Mouse (Mus musculus) kidney, adult 8-10 months (tissue): ENCODE data around the gene Cep164.
"Not testable (repeated sequence)": the region's sequence is repeated elsewhere in the genome, so short reads cannot be mapped to it uniquely, and the experiment has no call there.

Experiments
- DNase-seq, 2 experiments: peaks; one replicate each; pipeline ENCODE4 v3.0.0; 2022

Cep164 gene

DNA sequence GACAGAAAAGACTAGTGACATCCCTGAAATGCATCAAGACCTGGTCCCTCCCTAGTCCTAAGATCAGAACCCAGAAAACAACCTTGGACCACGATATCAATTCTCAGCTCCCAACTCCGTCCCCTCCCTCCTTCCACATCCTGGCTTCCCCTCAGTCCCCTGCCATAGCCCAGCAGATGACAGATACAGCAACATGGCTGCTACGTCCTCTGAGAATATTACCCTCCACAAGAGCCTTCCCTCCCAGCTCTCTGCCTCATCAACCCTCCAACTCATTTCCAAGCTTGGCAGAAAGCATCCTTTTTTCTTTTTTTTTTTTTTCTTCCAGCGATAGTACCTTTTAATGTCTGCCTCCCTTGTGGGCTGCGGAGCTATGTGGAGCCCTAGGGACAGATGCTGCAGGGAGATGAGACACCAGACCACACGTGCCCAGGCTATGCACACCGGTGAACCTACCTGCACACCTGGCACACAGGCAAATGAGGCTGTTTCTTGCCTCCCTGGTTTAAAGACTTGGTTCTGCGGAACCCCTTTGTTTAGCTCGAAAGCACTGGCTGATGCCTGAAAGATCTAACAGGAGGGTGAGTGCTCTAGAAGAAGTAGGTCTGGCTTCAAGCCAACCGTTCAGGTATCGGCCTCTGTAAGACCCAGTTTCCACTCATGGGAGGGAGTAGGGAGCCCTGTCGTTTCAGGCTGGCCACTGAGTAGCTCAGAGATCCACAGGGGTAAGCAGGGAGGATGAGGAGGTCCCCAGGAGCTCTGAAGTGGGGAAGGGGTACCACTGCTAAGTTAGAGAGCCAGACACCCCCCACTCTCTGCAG lies 45.0 kb downstream of the Cep164 start:
- DNase-seq = no peak

DNA sequence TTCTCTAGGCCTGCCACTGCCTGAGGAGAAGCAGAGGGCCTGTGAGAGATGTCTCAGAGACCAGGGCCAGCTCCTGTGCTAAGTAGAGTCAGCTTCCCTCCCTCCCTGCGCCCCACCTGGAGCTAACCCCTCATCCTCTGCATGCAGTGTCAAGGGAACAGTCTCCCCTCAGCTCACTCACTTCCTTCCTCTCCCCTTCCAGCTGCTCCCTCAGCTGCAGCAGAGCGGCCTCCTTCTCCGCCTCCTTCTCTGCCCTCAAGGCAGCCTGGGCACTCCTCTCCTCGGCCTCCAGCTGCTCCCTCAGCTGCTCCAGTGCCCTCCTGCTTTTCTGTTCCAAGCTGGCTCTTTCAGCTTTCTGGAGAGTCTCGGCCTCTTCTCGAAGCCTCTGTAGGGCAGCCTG lies 49.3 kb downstream of the Cep164 start:
- DNase-seq = no peak

DNA sequence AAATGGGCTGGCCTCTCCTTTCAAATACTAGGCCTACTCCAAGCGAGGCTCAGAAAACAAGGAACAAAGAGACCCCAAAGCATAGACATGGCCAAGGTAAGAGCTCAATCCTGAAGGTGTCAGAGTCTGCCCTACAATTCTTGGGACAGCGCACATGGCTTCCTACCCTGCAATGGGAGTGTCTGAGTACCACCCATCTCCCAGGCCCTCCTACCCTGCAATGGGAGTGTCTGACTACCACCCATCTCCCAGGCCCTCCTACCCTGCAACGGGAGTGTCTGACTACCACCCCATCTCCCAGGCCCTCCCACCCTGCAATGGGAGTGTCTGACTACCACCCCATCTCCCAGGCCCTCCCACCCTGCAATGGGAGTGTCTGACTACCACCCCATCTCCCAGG lies 52.3 kb downstream of the Cep164 start:
- not testable (repeated sequence) for DNase-seq

DNA sequence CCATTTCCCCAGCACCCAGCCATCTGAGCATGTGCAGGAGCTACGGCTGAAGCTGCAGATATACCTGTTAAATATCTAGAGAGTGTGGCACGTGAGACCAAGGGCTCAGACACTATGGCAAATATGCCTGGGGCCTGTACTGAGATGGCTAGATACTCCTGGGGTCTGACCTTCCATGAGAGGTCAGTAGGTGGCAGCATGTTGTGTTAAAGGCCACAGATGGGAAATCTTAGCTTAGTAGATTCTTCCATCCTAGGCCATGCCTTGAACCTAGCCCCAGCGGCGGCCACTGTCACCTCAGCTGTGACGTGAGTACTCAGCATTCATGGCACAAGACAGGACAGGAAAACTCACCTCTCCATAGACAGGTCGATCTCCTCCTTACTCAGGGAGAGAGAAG lies 54.4 kb downstream of the Cep164 start:
- DNase-seq = no peak

DNA sequence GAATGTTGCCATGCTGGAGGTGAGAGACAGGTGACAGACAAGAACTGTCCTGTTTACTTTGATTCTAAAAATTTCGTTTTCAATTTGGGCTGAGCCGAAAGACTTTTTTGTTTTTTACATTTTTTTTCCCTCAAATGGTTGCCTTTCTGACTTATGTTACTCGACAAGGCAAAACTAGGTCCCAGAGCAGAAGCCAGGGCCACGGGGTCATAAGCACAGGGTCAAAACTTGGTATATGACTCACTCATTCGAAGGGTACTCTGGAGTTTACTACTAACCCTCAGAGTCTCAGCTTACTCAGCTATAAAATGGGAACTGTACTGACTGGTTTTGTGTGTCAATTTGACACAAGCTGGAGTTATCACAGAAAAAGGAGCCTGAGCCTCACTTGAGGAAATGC lies 58.9 kb downstream of the Cep164 start:
- DNase-seq = no peak

DNA sequence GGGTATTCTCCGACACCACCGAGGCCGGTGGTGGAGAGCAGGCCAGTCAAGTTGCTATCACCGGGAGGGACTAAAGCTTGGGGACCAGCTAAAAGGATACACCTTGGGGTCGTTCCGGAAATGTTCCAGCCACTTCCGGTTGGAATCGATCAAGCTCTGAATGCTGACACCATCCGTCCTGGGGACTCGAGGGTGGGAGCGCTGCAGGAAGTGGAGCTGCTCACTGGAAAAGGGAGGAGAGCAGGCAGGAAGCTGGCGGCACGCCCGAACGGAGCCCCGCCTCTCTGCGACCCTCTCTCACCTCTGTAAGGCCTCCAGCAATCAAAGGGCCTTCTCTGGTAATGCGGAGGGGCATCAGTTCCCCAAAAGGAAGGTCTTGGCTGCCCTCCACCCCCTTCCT lies 60.1 kb downstream of the Cep164 start:
- DNase-seq = no peak

DNA sequence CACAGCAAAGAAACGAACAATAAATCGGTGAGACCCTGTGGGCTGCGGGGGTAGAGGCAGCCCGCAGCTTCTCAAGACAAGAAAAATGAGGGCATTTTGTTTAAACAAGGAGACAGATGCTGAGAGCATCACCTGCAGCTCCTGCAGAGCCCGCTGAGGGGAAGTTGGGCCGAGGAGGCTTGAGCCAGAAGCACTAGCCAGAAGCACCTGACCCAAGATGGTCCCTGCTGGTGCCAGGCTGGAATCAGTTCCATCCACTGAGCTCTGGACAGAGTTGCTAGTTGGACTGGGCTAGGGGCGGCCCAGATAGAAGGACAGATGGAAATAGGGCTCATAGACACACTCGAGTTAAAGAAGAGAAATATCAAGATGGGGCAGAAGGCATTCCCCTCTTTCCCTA lies 61.3 kb downstream of the Cep164 start:
- no peak for DNase-seq

DNA sequence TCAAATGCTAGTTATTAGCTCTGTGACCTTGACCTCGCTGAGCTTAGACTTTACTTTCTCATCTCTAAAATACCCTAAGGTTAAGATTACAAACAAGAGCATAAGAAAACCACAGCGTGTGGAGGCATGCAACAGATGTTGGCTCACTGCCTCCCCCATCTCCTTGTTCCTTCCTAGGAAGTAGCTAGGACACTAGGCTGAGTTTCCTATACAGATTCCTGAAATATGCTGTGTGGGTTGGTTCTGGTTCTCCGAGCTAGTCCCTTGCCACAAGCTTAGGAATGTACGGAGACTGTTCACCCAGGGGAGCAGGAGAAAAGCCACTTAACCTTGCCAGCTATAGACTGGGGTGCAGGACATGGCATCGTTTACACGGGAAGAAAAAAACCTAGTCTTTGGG lies 62.3 kb downstream of the Cep164 start:
- DNase-seq = no peak

DNA sequence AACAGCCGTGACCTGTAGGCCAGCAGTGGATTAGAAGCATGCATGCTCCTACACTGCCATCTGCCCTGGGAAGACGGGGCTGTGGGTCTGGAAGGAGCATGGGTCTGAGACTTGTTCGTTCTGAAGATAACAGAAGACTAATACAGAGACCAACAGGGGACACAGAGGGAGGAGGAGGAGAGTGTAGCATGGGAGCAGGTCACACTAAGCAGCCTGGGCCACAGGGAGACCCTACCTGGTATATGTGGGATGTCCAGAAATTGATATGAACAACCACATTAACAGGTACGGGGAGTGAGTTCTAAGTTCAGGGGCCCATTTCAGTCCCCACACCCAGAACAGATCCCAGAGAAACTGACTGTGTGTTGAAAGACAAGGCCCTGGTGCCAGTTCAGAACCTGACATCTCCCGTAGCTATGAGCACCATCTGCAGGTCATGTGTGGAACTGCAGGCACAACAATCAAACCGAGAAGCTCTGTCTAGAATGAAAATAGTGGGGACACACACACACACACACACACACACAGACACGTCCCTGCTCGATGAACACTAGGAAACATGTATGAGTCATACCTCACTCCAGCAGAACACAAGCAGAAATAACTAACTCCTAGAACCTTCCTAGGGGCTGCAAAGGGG lies 73.9 kb downstream of the Cep164 start:
- peak; percentile 31 to 67 for DNase-seq

DNA sequence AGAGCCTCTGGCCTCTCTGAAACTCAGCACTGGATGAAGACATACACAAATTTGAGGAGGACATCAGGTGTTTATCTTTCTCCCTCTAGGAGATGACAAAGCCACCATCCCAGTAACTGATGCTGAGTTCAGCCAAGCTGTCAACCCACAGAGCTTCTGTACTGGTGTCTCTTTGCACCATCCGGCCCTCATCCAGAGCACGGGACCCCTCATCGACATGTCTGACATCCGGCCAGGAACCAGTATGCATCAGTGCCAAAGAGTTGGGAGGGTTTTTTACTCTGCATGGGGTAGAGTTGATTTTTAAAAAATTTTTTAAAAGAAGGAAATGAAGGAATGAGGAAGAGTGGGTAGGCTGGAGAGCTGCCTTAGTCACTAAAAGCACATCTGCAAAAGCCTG lies 78.6 kb downstream of the Cep164 start:
- DNase-seq = no peak

DNA sequence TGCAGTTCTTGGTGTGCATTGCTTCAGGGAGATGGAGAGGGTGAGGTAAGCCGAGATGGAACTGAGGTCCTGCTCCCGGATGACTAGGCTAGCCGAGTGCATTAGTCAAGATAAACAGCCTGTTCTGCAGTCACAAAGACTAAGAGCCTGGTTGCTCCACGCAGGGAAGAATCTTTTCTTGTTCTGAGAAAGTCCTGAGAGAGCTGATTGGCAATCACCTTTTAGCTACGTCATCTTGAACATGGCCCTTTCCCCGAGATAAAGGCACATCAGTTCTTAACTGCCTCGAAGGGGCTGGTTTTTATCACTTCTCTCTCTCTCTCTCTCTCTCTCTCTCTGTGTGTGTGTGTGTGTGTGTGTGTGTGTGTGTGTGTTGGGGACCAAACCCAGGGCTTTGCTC lies 83.0 kb downstream of the Cep164 start:
- no peak for DNase-seq

DNA sequence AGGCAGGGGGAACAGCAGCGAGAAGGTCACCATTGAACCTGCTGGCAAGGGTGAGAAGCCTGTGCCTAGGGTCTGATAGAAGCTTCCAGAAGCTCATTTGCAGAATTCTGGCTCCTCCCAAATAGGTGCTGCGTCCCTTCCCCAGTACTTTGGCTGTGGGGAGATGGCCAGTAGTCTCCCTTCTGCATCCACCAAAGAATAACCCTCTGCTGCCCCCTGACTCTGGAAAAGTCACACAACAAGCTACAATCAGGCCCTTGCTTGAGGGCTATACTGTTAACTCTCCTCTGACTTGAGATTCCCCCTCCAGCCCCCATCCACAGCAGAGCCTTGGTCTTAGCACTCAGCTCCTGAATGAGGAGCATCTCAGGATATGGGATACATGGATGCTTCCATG lies 87.9 kb downstream of the Cep164 start:
- no peak for DNase-seq

DNA sequence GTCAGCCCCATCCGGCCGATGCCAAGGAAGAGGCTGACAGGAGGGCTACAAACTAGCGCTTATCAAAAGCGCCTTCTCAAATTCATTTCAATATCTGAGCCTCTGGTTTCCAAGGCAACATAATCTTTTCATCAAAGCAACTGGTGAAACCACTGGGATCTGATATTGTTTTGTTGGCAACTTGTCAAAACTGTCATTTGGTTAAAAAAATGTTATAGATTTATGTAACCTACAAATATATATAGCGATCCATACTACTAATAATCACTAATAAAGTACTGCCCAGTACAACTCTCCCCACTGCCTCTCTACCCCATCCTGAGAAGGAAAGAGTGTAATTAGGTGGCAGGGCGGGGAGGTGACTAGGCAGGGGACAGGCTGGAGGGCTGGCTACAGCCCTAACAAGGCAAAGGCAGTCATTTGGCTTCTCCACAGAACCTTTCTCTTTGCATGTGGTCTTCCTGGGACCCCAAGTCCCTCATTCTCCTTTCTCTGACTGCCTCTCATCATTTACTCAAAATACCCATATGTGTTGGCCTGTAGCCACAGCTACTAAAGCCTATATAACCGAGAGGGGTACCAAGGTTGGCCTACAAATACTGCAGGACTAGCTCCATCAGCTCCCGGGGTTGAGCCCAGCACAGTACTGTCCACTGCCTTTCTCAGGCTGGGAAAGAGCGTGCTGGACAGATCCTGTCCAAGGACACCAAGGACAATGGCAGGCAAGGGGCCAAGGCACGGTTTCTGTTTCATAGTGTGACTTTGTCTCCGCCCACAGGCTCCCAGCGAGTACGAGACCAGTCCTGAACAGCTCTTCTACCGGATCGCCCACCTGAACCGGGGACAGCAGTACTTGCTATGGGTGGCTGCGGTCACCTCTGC lies 88.5 kb downstream of the Cep164 start:
- peak in 1 of 2 experiments; percentile 8 for DNase-seq

DNA sequence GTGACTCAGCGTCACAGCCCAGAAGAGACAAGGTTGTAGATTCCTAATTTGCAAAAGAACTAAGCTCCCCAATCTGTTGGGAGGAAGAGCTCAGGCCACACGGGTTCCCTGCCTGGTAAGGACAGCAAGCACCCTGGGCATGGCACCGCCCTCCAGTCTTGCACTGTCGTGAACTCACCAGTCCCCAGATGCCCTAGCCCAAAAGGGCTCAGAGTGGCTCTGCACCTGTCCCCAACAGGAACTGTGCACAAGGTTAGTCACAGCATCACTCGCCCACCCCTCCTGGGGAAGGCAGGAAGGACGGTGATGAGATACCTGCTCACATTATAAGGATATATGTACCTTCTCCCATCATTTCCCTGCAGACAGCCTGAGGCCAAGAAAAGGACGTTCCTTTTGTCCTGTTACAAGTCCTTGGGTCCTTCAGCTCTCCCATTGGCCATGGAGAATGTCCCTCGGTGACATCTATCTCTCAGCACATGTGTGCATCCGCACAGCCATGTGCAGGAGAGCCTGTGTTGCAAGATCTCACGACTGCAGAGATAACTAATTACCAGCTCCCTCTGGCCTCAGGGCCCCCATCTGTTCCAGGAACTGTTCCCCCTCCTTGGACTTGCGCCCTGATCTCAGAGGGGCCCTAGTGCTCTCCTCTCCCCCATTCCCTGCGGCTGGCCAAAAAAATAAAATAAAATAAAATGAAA lies 89.3 kb downstream of the Cep164 start:
- DNase-seq = no peak

DNA sequence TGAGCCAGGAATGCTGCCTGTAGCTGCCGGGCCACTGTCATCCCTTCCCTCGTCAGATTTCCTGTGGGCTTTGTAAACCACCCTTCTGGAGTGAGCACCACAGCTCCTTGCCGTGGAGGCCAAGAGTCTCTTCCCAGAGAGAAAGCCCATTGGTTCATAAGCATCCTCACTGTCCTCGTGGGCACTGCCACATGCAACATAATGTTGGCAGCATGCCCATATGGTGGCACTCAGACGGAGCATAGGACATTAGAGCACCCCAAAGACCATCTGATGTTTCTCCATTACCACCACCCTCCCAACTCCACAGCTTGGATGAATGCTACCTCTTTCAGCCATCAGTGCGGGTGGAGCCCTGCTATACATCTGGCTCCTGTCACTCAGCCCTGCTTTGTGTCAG lies 95.2 kb downstream of the Cep164 start:
- DNase-seq = no peak

DNA sequence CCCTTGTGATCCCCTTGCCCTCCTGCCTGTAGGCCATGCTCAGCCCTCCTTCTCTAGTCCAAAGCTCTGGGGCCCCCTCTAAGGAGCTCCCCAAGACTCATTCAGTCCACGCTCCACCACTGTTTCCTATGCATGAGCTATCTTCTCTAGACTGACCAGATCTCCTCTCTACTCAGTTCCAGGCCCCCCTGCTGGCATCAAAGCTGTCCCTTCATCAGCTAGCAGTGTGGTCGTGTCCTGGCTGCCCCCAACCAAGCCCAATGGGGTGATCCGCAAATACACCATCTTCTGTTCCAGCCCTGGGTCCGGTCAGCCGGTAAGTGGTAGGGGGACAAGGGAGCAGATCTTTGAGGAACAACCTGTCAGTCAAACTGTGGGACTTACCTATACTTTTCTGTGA lies 96.6 kb downstream of the Cep164 start:
- no peak for DNase-seq

DNA sequence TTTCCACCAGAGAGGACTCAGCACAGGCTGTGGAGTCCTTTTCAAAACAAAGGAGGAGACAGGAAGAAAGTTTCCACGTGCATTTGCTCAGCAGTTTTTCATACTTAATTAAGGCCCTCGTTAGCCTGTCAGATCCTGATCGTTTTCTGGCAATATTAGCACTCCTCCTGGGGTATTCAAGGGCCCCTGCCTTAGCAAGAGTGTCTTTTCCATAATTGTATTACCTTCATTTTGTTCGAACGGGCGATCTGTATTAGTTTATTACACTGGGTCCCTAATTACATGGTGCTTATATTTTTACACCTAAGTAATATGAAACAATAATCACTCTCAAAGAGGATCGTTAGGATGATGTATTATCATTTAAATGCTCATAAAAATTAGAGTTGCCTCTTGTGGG lies 108.5 kb downstream of the Cep164 start:
- DNase-seq = no peak
